Mouse (Mus musculus) C2C12 (cell line): ENCODE data around the gene Mrm3.

ENCODE experiments used
- CEBPB ChIP-seq: IDR thresholded peaks from one replicate; pipeline ENCODE4 v1.6.1; 2011; ENCODE audit warnings: low read depth, mild to moderate bottlenecking, control low read depth, moderate library complexity
- CTCF ChIP-seq: IDR thresholded peaks from one replicate; pipeline ENCODE4 v1.5.1; 2011; ENCODE audit not compliant: control insufficient read depth, insufficient read depth, insufficient read length
- MYOG ChIP-seq: IDR thresholded peaks from one replicate; pipeline ENCODE4 v1.6.1; 2011; ENCODE audit not compliant: control insufficient read depth, insufficient read length; ENCODE audit errors: extremely low read depth

DNA sequence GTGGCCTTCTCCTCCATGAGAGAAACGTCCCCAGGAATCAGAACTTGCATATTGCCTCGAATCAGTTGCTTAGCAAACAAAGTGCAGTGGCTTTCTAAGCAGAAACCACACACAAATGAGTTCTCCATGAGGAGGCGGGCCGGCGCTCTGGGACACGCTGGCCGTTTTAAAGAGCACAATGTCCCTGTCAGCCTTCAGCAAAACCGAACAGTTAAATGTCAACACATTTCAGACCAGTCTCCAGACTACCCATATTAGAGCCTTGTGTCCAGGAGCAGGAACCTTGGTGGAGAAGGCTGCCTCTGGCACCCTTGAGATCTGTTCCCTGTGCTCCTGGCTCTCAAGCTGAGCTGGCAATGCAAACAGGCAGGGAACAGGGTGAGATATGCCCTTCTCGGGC lies 53.7 kb downstream of the Mrm3 start:
- TF ChIP-seq CTCF: no peak
- no peak for TF ChIP-seq CEBPB
- TF ChIP-seq MYOG: no peak
